ENCODE assay signal across 17 mouse cellular contexts in the genomic region with DNA sequence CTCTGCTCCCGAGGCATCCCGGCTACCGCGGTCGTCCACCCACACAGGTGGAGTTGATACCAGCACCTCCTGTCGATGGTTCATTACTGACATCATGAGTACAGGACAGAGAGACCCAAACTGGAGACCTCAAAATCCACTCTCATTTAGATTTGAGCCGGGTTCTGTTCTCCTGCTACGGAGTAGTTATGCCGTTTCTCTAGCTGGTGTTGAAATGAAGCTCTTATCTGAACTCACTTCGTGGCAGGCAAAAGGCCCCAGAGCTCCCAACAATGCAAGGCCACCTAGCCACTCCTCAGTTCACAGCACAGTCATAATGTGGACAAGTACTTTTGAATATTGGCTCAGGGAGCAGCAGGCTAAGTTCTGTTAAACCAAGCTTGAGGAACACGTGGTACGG.
A peak's percentile ranks its signal among the peaks of the same experiment; 100 is the strongest.
DNase-seq lines count a peak whose midpoint lies in the region; ATAC-seq and TF ChIP-seq lines count a peak whose summit lies in the region.
"Had no signal": no experiment of that assay in that cellular context is flagged by ENCODE, and none has a peak within 500 bp of the region (broad histone marks: within the 10 kb centered on the region; RNA-seq: fewer than 3 reads in every experiment).

No protein-coding gene starts in this region.

- peaks cover 47% of the 10 kb centered on the region for H3K4me1 ChIP-seq in heart, embryonic 12.5 days (replicated peaks)
- H3K4me1 ChIP-seq in heart, adult 2 months (ENCODE audit: control insufficient read depth, insufficient read depth, low read length): no peaks in the 10 kb centered on the region
- peaks cover 28% of the 10 kb centered on the region for H3K4me1 ChIP-seq in heart, embryonic 16.5 days (ENCODE audit: control insufficient read depth, insufficient read depth, low read length)
- no peaks in the 10 kb centered on the region for H3K4me1 ChIP-seq in liver, embryonic 16.5 days (ENCODE audit: control insufficient read depth, low read depth, low read length)
- H3K4me1 ChIP-seq in liver, embryonic 11.5 days (replicated peaks; ENCODE audit: control insufficient read depth, insufficient read depth, low read length): no peaks in the 10 kb centered on the region
- H3K4me1 ChIP-seq: embryonic facial prominence, embryonic 10.5 days; forebrain, embryonic 13.5 days; hindbrain, embryonic 15.5 days had no signal

- peak overlapping the region; percentile 67 for H3K27ac ChIP-seq in heart, embryonic 12.5 days (ENCODE audit: poor library complexity, severe bottlenecking)
- no peak overlapping the region for H3K27ac ChIP-seq in heart, adult 2 months
- peak overlapping the region; percentile 61 for H3K27ac ChIP-seq in heart, embryonic 16.5 days (ENCODE audit: low read length)
- H3K27ac ChIP-seq in liver, embryonic 16.5 days (ENCODE audit: low read length): no peak overlapping the region
- no peak overlapping the region for H3K27ac ChIP-seq in liver, embryonic 11.5 days (ENCODE audit: low read depth, low read length)
- H3K27ac ChIP-seq: embryonic facial prominence, embryonic 10.5 days; forebrain, embryonic 13.5 days; hindbrain, embryonic 15.5 days had no signal

- no peak overlapping the region for H3K4me3 ChIP-seq in heart, embryonic 12.5 days
- H3K4me3 ChIP-seq in heart, adult 2 months: no peak overlapping the region
- H3K4me3 ChIP-seq in heart, embryonic 16.5 days (ENCODE audit: low read length): no peak overlapping the region
- no peak overlapping the region for H3K4me3 ChIP-seq in liver, embryonic 16.5 days (ENCODE audit: low read depth, low read length)
- H3K4me3 ChIP-seq in liver, embryonic 11.5 days (ENCODE audit: low read depth, low read length): no peak overlapping the region
- H3K4me3 ChIP-seq: embryonic facial prominence, embryonic 10.5 days; forebrain, embryonic 13.5 days; hindbrain, embryonic 15.5 days had no signal

- 35% methylated on average over 12 of the region's 12 CpGs for WGBS in heart, embryonic 12.5 days
- 62% methylated on average over 12 of the region's 12 CpGs for WGBS in heart, adult 2 months
- WGBS in heart, embryonic 16.5 days: 36% methylated on average over 12 of the region's 12 CpGs
- 55% methylated on average over 12 of the region's 12 CpGs for WGBS in liver, embryonic 16.5 days (ENCODE audit: insufficient replicate concordance)
- 62% methylated on average over 12 of the region's 12 CpGs for WGBS in liver, embryonic 11.5 days

- no peak overlapping the region for H3K9ac ChIP-seq in heart, embryonic 12.5 days
- H3K9ac ChIP-seq in heart, adult 2 months (ENCODE audit: low read depth, low read length): no peak overlapping the region
- H3K9ac ChIP-seq in heart, embryonic 16.5 days (ENCODE audit: low read length): no peak overlapping the region
- H3K9ac ChIP-seq in liver, embryonic 16.5 days (ENCODE audit: low read depth, low read length): no peak overlapping the region
- H3K9ac ChIP-seq in liver, embryonic 11.5 days (ENCODE audit: low read depth, low read length): no peak overlapping the region
- H3K9ac ChIP-seq: forebrain, embryonic 13.5 days; forebrain, postnatal 0 days; hindbrain, embryonic 15.5 days had no signal

- H3K4me2 ChIP-seq in heart, embryonic 12.5 days: no peak overlapping the region
- no peak overlapping the region for H3K4me2 ChIP-seq in heart, embryonic 16.5 days (ENCODE audit: low read depth, low read length)
- H3K4me2 ChIP-seq in liver, embryonic 16.5 days (ENCODE audit: low read depth, low read length): 0 out of 2 replicates have a peak overlapping the region, but pooled peaks have one; percentile 3
- H3K4me2 ChIP-seq in liver, embryonic 11.5 days: no peak overlapping the region
- H3K4me2 ChIP-seq: forebrain, embryonic 13.5 days; hindbrain, embryonic 15.5 days had no signal

- intact Hi-C loops in heart, adult 2 months (cut with DNase I): no loop called here

- no peak for DNase-seq in heart, adult 2 months
- no peak for DNase-seq in heart, adult 9 months (ENCODE audit: low spot score in 2 of 2)
- DNase-seq in liver, embryonic 11.5 days (ENCODE audit: low spot score): no peak
- DNase-seq in c-Kit-positive CD71-positive TER-119-positive erythroid progenitor cells, embryonic 14.5 days (ENCODE audit: low spot score): no peak
- DNase-seq: adrenal gland, adult 2 months; adrenal gland, postnatal 25 days; cerebellum, adult 2 months; cerebellum, postnatal 10 days; forebrain, postnatal 0 days; gastrocnemius, postnatal 14 days; kidney, adult 2 months had no signal

- no peak for TF ChIP-seq EP300 in heart, adult 2 months (IDR thresholded peaks at IDR 0.05; ENCODE audit: insufficient read depth, low read depth, low read length)

- no peak for TF ChIP-seq POLR2A in heart, adult 2 months (IDR thresholded peaks at IDR 0.05; ENCODE audit: insufficient read depth, low read depth, low read length)

- H3K9me3 ChIP-seq in heart, embryonic 12.5 days (replicated peaks): no peaks in the 10 kb centered on the region
- H3K9me3 ChIP-seq in heart, embryonic 16.5 days (replicated peaks; ENCODE audit: control insufficient read depth, low read length): no peaks in the 10 kb centered on the region
- no peaks in the 10 kb centered on the region for H3K9me3 ChIP-seq in liver, embryonic 16.5 days (replicated peaks; ENCODE audit: control insufficient read depth, low read length)
- H3K9me3 ChIP-seq in liver, embryonic 11.5 days (ENCODE audit: control insufficient read depth, low read length): no peaks in the 10 kb centered on the region
- H3K9me3 ChIP-seq: embryonic facial prominence, embryonic 10.5 days; forebrain, embryonic 13.5 days; hindbrain, embryonic 15.5 days had no signal

- H3K36me3 ChIP-seq in heart, embryonic 12.5 days: peaks cover 27% of the 10 kb centered on the region
- H3K36me3 ChIP-seq in heart, adult 2 months (ENCODE audit: control insufficient read depth, insufficient read depth, low read length): no peaks in the 10 kb centered on the region
- H3K36me3 ChIP-seq in heart, embryonic 16.5 days (ENCODE audit: control insufficient read depth, insufficient read depth): peaks cover 18% of the 10 kb centered on the region
- no peaks in the 10 kb centered on the region for H3K36me3 ChIP-seq in liver, embryonic 16.5 days (ENCODE audit: control insufficient read depth, insufficient read depth)
- H3K36me3 ChIP-seq in liver, embryonic 11.5 days (ENCODE audit: control insufficient read depth, insufficient read depth, low read length): no peaks in the 10 kb centered on the region

- no peak for ATAC-seq in heart, embryonic 12.5 days (ENCODE audit: insufficient number of reproducible peaks, low FRiP score)
- 0 out of 2 replicates have a peak, but pooled peaks have one; percentile 43 for ATAC-seq in heart, embryonic 16.5 days (replicated peaks; ENCODE audit: extremely low read depth, insufficient read depth, low FRiP score)
- ATAC-seq in liver, embryonic 16.5 days (ENCODE audit: low read depth): no peak
- ATAC-seq in liver, embryonic 11.5 days (replicated peaks; ENCODE audit: low FRiP score): no peak
- ATAC-seq: forebrain, embryonic 13.5 days; forebrain, postnatal 0 days had no signal

- no peaks in the 10 kb centered on the region for H3K79me2 ChIP-seq in heart, adult 2 months (replicated peaks; ENCODE audit: control insufficient read depth, insufficient read depth, low read length)

- H3K27me3 ChIP-seq in heart, embryonic 12.5 days (replicated peaks): no peaks in the 10 kb centered on the region
- no peaks in the 10 kb centered on the region for H3K27me3 ChIP-seq in heart, adult 2 months (ENCODE audit: control insufficient read depth, insufficient read depth, low read length)
- H3K27me3 ChIP-seq in heart, embryonic 16.5 days (ENCODE audit: control insufficient read depth, insufficient read depth, low read length): no peaks in the 10 kb centered on the region
- H3K27me3 ChIP-seq in liver, embryonic 16.5 days (ENCODE audit: control insufficient read depth, insufficient read depth, low read depth, low read length): no peaks in the 10 kb centered on the region
- no peaks in the 10 kb centered on the region for H3K27me3 ChIP-seq in liver, embryonic 11.5 days (replicated peaks; ENCODE audit: control insufficient read depth, insufficient read depth, low read length)
- H3K27me3 ChIP-seq: forebrain, embryonic 13.5 days; hindbrain, embryonic 15.5 days had no signal

- no peak for TF ChIP-seq CTCF in heart, adult 2 months (IDR thresholded peaks at IDR 0.05)

Comparison
In these comparisons a context has a peak if more than half of its experiments do, and no peak if none do; other contexts are left out.
1. H3K27ac ChIP-seq: peak in heart, embryonic 12.5 days (single experiment) and heart, embryonic 16.5 days (single experiment); none in heart, adult 2 months (single experiment), liver, embryonic 16.5 days (single experiment) and liver, embryonic 11.5 days (single experiment).